19 mouse cellular contexts compared by ENCODE assay signal in genomic region chr14:93599997-93600396, GRCm38 (mm10).
DNase-seq lines count a peak whose midpoint lies in the region; ATAC-seq and TF ChIP-seq lines count a peak whose summit lies in the region.
"Had no signal": no experiment of that assay in that cellular context is flagged by ENCODE, and none has a peak within 500 bp of the region (broad histone marks: within the 10 kb centered on the region; RNA-seq: fewer than 3 reads in every experiment).

No protein-coding gene starts in this region.

- TF ChIP-seq CTCF in forebrain, postnatal 0 days (IDR thresholded peaks at IDR 0.05; ENCODE audit: low read depth) = no peak

- no peaks in the 10 kb centered on the region for H3K27me3 ChIP-seq in hindbrain, embryonic 15.5 days
- H3K27me3 ChIP-seq in hindbrain, embryonic 11.5 days (ENCODE audit: control insufficient read depth, insufficient read depth, low read length) = no peaks in the 10 kb centered on the region
- H3K27me3 ChIP-seq in forebrain, postnatal 0 days (ENCODE audit: insufficient read depth, low read length) = no peaks in the 10 kb centered on the region
- H3K27me3 ChIP-seq: intestine, embryonic 15.5 days; midbrain, embryonic 15.5 days had no signal

- no peak overlapping the region for H3K9ac ChIP-seq in hindbrain, embryonic 15.5 days
- H3K9ac ChIP-seq in hindbrain, embryonic 11.5 days (ENCODE audit: low read depth, low read length) = no peak overlapping the region
- no peak overlapping the region for H3K9ac ChIP-seq in forebrain, postnatal 0 days
- H3K9ac ChIP-seq: intestine, embryonic 15.5 days; midbrain, embryonic 15.5 days had no signal

- H3K4me3 ChIP-seq in hindbrain, embryonic 15.5 days = no peak overlapping the region
- no peak overlapping the region for H3K4me3 ChIP-seq in hindbrain, embryonic 11.5 days (ENCODE audit: low read depth, low read length)
- H3K4me3 ChIP-seq in forebrain, postnatal 0 days (ENCODE audit: low read depth, low read length) = no peak overlapping the region
- H3K4me3 ChIP-seq: intestine, embryonic 15.5 days; limb, embryonic 10.5 days; midbrain, embryonic 15.5 days had no signal

- no peaks in the 10 kb centered on the region for H3K4me1 ChIP-seq in hindbrain, embryonic 15.5 days (replicated peaks)
- H3K4me1 ChIP-seq in hindbrain, embryonic 11.5 days (replicated peaks; ENCODE audit: control insufficient read depth, insufficient read depth, low read length) = no peaks in the 10 kb centered on the region
- H3K4me1 ChIP-seq in forebrain, postnatal 0 days (ENCODE audit: insufficient read depth) = no peaks in the 10 kb centered on the region
- H3K4me1 ChIP-seq: intestine, embryonic 15.5 days; limb, embryonic 10.5 days; midbrain, embryonic 15.5 days had no signal

- no peak overlapping the region for H3K4me2 ChIP-seq in hindbrain, embryonic 15.5 days
- H3K4me2 ChIP-seq in hindbrain, embryonic 11.5 days (replicated peaks; ENCODE audit: low read depth, low read length) = no peak overlapping the region
- H3K4me2 ChIP-seq in forebrain, postnatal 0 days (ENCODE audit: low read depth) = no peak overlapping the region
- H3K4me2 ChIP-seq: intestine, embryonic 15.5 days; midbrain, embryonic 15.5 days had no signal

- WGBS in hindbrain, embryonic 15.5 days = 54% methylated on average over 4 of the region's 4 CpGs
- WGBS in hindbrain, embryonic 11.5 days = 80% methylated on average over 4 of the region's 4 CpGs
- 23% methylated on average over 4 of the region's 4 CpGs for WGBS in forebrain, postnatal 0 days

- no peaks in the 10 kb centered on the region for H3K9me3 ChIP-seq in hindbrain, embryonic 15.5 days
- H3K9me3 ChIP-seq in hindbrain, embryonic 11.5 days (ENCODE audit: control insufficient read depth, low read length) = no peaks in the 10 kb centered on the region
- H3K9me3 ChIP-seq in forebrain, postnatal 0 days (ENCODE audit: low read length) = no peaks in the 10 kb centered on the region
- H3K9me3 ChIP-seq: intestine, embryonic 15.5 days; limb, embryonic 10.5 days; midbrain, embryonic 15.5 days had no signal

- peak; percentile 17 for DNase-seq in cerebellum, adult 9-11 months
- no peak for DNase-seq in cerebellum, postnatal 4 days (ENCODE audit: low spot score in 2 of 2)
- no peak for DNase-seq in hindbrain, embryonic 11.5 days (ENCODE audit: low spot score)
- DNase-seq in brain, adult 2 months (ENCODE audit: low read depth, low spot score) = peak; percentile 80
- DNase-seq in forebrain, postnatal 0 days = peak; percentile 47
- no peak for DNase-seq in kidney, postnatal 10 days
- DNase-seq: adrenal gland, postnatal 25 days; B cell, adult 2 months; gastrocnemius, postnatal 14 days; heart, adult 18-20 months; heart, postnatal 36 days; kidney, adult 9 months; kidney, postnatal 4 days; lung, adult 18-20 months; lung, postnatal 14 days had no signal

- no peaks in the 10 kb centered on the region for H3K36me3 ChIP-seq in hindbrain, embryonic 15.5 days
- no peaks in the 10 kb centered on the region for H3K36me3 ChIP-seq in hindbrain, embryonic 11.5 days (ENCODE audit: control insufficient read depth, insufficient read depth, low read length)
- H3K36me3 ChIP-seq in forebrain, postnatal 0 days (ENCODE audit: insufficient read depth) = no peaks in the 10 kb centered on the region
- H3K36me3 ChIP-seq: intestine, embryonic 15.5 days; limb, embryonic 10.5 days; midbrain, embryonic 15.5 days had no signal

- ATAC-seq in hindbrain, embryonic 15.5 days (ENCODE audit: low FRiP score, low read depth) = no peak
- ATAC-seq in hindbrain, embryonic 11.5 days (ENCODE audit: low FRiP score) = no peak
- ATAC-seq in forebrain, postnatal 0 days = peak; percentile 68; the same call in 1 of the 2 replicates
- ATAC-seq: intestine, embryonic 15.5 days; midbrain, embryonic 15.5 days had no signal

- peak overlapping the region; percentile 30; the same call in 1 of the 2 replicates for H3K27ac ChIP-seq in hindbrain, embryonic 15.5 days (replicated peaks)
- H3K27ac ChIP-seq in hindbrain, embryonic 11.5 days (ENCODE audit: low read depth, low read length) = no peak overlapping the region
- H3K27ac ChIP-seq in forebrain, postnatal 0 days (ENCODE audit: low read depth, low read length) = peak overlapping the region; percentile 15; the same call in 1 of the 2 replicates
- H3K27ac ChIP-seq: intestine, embryonic 15.5 days; limb, embryonic 10.5 days; midbrain, embryonic 15.5 days had no signal

Comparison
In these comparisons a context has a peak if more than half of its experiments do, and no peak if none do; other contexts are left out.
1. DNase-seq: peak in cerebellum, adult 9-11 months (single experiment), brain, adult 2 months (single experiment) and forebrain, postnatal 0 days (single experiment); none in cerebellum, postnatal 4 days (0 of 2), hindbrain, embryonic 11.5 days (single experiment) and kidney, postnatal 10 days (single experiment).